Mouse (Mus musculus) layer of hippocampus, adult 2 months (tissue): ENCODE measurements at regions not wholly inside any gene's neighbourhood (a gene's known extent, or its start where the extent isn't known, plus 50 kb on each side); places are given as distances from the start of the nearest gene placed in this dataset.

Source experiments
- DNase-seq, 2 experiments: peaks; one replicate each; pipeline ENCODE4 v3.0.0; 2022; ENCODE audit warnings: low spot score in 2 of 2
- H3K27ac ChIP-seq: fragments of 200-600 bp; 2 replicates; pipeline ENCODE4 v1.8.1; 2022
- H3K4me3 ChIP-seq: fragments of 200-600 bp; 2 replicates; pipeline ENCODE4 v1.8.1; 2022; ENCODE audit warnings: mild to moderate bottlenecking
- CTCF ChIP-seq: fragments of 200-600 bp; conservative IDR thresholded peaks from 2 replicates; pipeline ENCODE4 v1.8.1; 2022; ENCODE audit warnings: antibody characterized with exemption, mild to moderate bottlenecking, moderate library complexity

DNA sequence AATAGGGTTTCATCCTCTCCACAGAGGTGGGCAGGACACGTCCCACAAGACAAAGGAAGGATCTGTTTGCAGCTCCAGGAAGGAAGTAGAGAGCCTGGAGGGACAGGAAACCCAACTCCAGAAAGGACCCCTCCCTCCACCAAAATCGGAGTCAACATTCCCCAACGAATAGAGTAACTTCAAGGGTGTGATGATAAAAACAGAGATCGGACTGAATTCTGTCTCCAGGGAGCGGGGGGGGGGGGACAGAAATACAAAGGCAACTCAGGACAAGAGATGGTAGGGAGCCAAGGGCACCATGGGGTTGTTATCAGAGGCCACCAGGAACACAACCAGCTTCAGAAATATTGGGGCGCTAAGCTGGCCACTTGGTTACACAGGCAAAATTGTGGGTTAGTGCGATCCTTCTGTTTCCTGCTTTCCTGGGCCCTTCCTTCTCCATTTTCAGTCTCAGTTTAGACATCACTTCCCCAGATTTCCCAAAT is 65.6 kb upstream of the Elk3 start:
- no peak overlapping the region for H3K4me3 ChIP-seq
- no peak for TF ChIP-seq CTCF
- H3K27ac ChIP-seq, result no peak overlapping the region
- DNase-seq, result no peak

GRCm38 (mm10) chr10:93389276-93389675 is 63.9 kb upstream of the Lta4h start:
- no peak overlapping the region for H3K27ac ChIP-seq
- H3K4me3 ChIP-seq, result no peak overlapping the region
- no peak for DNase-seq
- no peak for TF ChIP-seq CTCF

DNA sequence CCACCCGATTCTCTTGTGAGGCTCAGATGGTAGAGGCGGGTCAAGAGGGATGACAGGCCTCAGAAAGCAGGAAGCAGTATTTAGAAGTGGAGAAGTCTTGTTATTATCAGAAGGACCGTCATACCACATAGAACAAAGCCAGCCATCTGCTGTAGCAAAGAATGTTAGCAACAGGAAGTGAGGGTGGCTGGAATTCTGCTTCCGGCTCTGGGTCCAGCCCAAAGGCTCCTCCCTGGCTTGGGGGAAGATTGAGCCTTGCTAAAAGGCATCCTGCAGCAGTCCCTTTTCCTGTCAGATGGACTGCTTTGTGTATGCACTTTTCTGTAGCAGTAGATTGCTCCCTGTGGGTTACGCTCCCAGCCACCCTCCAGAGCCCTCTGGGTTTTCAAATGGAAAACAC is 61.9 kb upstream of the Lta4h start:
- no peak for TF ChIP-seq CTCF
- DNase-seq, result no peak
- H3K27ac ChIP-seq, result no peak overlapping the region

GRCm38 (mm10) chr10:93393902-93394301 is 59.3 kb upstream of the Lta4h start:
- DNase-seq, result no peak
- no peak overlapping the region for H3K27ac ChIP-seq
- no peak for TF ChIP-seq CTCF
- H3K4me3 ChIP-seq, result no peak overlapping the region

More for the DNA sequence above, 61.9 kb upstream of the Lta4h start:
- no peak overlapping the region for H3K4me3 ChIP-seq

GRCm38 (mm10) chr10:93397711-93398110 is 55.5 kb upstream of the Lta4h start:
- no peak for TF ChIP-seq CTCF
- no peak overlapping the region for H3K27ac ChIP-seq
- no peak overlapping the region for H3K4me3 ChIP-seq
- no peak for DNase-seq

DNA sequence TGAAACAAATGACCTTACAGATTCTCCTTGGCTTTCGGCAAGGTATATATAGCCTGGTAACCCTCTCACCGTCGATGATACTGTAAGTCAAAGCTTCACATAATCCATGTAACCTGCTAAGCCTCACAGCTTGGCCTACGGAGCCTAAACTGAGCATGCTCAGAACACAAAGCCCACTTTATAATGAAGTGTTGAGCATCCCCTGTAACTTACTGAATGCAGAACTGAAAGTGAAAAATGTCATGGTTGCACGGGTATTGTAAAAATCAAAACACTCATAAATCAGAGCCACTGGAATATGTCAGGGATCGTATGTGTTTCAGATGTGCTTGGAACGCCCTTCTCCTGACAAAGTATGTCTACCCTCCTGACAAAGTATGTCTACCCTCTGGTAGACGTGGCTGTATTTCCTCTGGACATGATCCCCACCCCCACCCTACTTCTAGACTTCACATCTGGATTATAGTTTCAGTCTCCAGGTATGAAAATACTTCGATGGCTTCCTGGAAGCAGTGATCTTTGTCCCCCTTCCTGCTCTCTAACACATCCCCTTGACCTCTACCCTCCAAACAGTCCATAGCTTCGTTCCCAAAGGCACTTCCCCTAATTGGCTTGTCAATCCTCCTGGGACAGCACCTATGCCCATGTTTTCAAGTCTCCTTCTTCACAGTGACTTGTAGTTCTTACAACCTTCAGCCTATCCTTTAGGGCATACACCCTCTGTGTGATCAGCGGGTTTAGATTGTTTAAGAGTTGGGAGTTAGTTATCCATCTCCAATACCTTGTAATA is 54.5 kb upstream of the Lta4h start:
- H3K4me3 ChIP-seq, result no peak overlapping the region
- no peak overlapping the region for H3K27ac ChIP-seq
- no peak for TF ChIP-seq CTCF
- DNase-seq, result no peak

DNA sequence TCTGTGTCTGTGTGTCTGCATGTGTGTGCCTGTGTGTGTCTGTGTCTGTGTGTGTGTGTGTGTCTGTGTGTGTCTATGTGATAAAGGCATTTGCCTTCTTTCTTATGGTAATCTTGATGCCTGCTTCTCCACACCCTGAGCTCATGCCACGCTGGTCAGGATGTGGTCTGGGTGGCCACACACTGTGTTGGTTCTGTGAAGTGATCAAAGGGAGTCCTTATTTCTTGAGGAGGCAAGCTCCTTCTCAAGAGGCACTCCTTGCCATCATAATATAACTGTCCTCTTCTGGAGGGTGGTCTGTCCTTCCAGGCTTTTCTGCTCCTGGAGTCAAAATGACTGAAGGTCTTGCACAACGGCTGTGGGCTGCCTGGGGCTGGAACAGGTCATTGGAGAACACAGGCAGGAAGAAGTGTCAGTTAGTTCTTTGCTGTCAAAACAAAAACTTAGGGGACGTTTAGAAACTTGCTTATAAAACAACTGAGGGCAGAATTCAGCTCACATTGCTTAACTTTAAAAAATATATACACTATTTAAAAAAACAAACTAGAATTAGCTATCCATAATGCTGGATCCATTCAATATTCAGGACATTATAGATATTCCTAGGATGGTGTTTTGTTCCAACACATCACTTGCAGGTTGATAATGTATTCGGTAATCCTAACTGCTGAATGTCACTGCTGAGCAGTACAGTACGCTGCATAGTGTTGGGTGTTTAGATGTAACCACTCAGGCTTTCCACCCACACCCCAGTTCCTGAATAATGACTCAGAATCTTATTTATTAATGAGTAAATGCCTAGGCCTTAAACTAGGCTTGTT is 50.3 kb upstream of the Lta4h start:
- no peak for TF ChIP-seq CTCF
- peak in 1 of 2 experiments; percentile 7 for DNase-seq
- Histone ChIP-seq H3K27ac (no peak overlapping the region), H3K4me3 (no peak overlapping the region)
